Mouse (Mus musculus) myocyte (in vitro differentiated cells): ENCODE results near the gene Rbm24. TPM values are rescaled to one million over a fixed set of nuclear protein-coding genes. Genes with fewer than 3 reads are reported as not detected.

ENCODE experiments used
- H3K27me3 ChIP-seq: one replicate; pipeline ENCODE4 v1.6.1; 2011; ENCODE audit not compliant: control insufficient read depth, insufficient read depth, insufficient read length
- H3K36me3 ChIP-seq: one replicate; pipeline ENCODE4 v1.6.1; 2011; ENCODE audit not compliant: control insufficient read depth, insufficient read depth
- H3K4me2 ChIP-seq: one replicate; pipeline ENCODE4 v1.6.1; 2011; ENCODE audit warnings: low read depth, control low read depth
- H3K4me3 ChIP-seq: one replicate; pipeline ENCODE4 v1.5.1; 2011; ENCODE audit warnings: mild to moderate bottlenecking, control low read depth, moderate library complexity
- H3K79me2 ChIP-seq: one replicate; pipeline ENCODE4 v1.6.1; 2011; ENCODE audit not compliant: control insufficient read depth, insufficient read depth
- H3ac ChIP-seq: one replicate; pipeline ENCODE4 v1.6.1; 2011; ENCODE audit not compliant: control insufficient read depth, insufficient read length
- CEBPB ChIP-seq: IDR thresholded peaks from 2 replicates; pipeline ENCODE4 v1.6.1; 2011; ENCODE audit warnings: mild to moderate bottlenecking, moderate library complexity; ENCODE audit not compliant: poor library complexity, insufficient read depth, severe bottlenecking
- E2F4 ChIP-seq: IDR thresholded peaks from one replicate; pipeline ENCODE4 v1.6.1; 2011; ENCODE audit warnings: mild to moderate bottlenecking, control low read depth, moderate library complexity; ENCODE audit not compliant: insufficient read depth
- MAX ChIP-seq: IDR thresholded peaks from one replicate; pipeline ENCODE4 v1.6.1; 2011; ENCODE audit warnings: low read depth, mild to moderate bottlenecking, control low read depth
- MYOD1 ChIP-seq, 3 experiments: IDR thresholded peaks; one replicate each; pipeline ENCODE4 v1.6.1; 2011; ENCODE audit warnings: control low read depth in 2 of 3, low read depth in 2 of 3, mild to moderate bottlenecking in 2 of 3, moderate library complexity in 1 of 3; ENCODE audit not compliant: insufficient read length in 2 of 3, control insufficient read depth in 1 of 3
- MYOG ChIP-seq, 3 experiments: IDR thresholded peaks; one replicate each; pipeline ENCODE4 v1.6.1; 2011; ENCODE audit warnings: control low read depth in 2 of 3, low read depth in 2 of 3, mild to moderate bottlenecking in 2 of 3; ENCODE audit not compliant: insufficient read length in 2 of 3, control insufficient read depth in 1 of 3, insufficient read depth in 1 of 3
- POLR2A ChIP-seq: IDR thresholded peaks from one replicate; pipeline ENCODE4 v1.6.1; 2011; ENCODE audit warnings: low read depth, mild to moderate bottlenecking, control low read depth, moderate library complexity; ENCODE audit not compliant: insufficient read length
- POLR2AphosphoS2 ChIP-seq: IDR thresholded peaks from one replicate; pipeline ENCODE4 v1.6.1; 2011; ENCODE audit warnings: low read depth, control low read depth; ENCODE audit not compliant: insufficient read length
- REST ChIP-seq: IDR thresholded peaks from one replicate; pipeline ENCODE4 v1.6.1; 2011; ENCODE audit warnings: mild to moderate bottlenecking, control low read depth, moderate library complexity; ENCODE audit not compliant: insufficient read depth, insufficient read length
- SRF ChIP-seq: IDR thresholded peaks from one replicate; pipeline ENCODE4 v1.6.1; 2011; ENCODE audit warnings: low read depth; ENCODE audit not compliant: control insufficient read depth, insufficient read length
- TCF12 ChIP-seq: IDR thresholded peaks from one replicate; pipeline ENCODE4 v1.6.1; 2011; ENCODE audit warnings: mild to moderate bottlenecking, control low read depth; ENCODE audit not compliant: poor library complexity, insufficient read depth, severe bottlenecking
- TCF3 ChIP-seq: IDR thresholded peaks from one replicate; pipeline ENCODE4 v1.6.1; 2011; ENCODE audit warnings: low read depth, control low read depth; ENCODE audit not compliant: insufficient read length
- USF1 ChIP-seq: IDR thresholded peaks from one replicate; pipeline ENCODE4 v1.6.1; 2011; ENCODE audit warnings: low read depth, mild to moderate bottlenecking, control low read depth, moderate library complexity
- polyA plus RNA-seq: library from polyadenylated mRNA; unstranded; fragments of >200 nt; fragmentation: generic; extraction: Trizol; gene quantifications from one replicate; pipeline ENCODE4 v1.2.1, GENCODE M21; 2012; ENCODE audit warnings: missing spikeins

The Rbm24 gene
- polyA plus RNA-seq, 1 experiment, result 43.0 TPM

DNA sequence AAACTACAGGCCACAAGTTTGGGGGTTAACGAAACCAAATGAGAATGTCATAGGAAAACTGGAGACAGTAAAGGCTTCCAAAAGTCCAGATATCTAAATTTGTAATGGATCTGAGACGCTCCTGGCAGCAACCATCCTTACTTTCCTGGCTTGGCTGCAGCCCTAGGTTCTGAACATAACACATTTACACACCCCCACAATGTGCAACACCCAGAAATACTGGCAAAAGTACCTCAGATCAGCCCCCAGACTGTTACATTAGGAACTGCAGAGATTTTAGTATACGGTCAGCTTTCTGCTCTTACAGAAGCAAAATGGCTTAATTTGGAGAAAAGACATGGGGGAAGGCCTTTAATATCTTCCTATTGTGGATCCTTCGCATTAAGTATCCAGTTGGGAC is 44.0 kb downstream of the Rbm24 start:
- H3K4me2 ChIP-seq, result no peak overlapping the region
- no peak overlapping the region for H3K4me3 ChIP-seq
- TF ChIP-seq SRF (no peak), MAX (no peak), REST (no peak), MYOD1 (IDR thresholded peaks at IDR 0.05; ENCODE audit: control insufficient read depth in 1 of 3, insufficient read length in 2 of 3, low read depth in 2 of 3) (no peak), CEBPB (no peak), MYOG (IDR thresholded peaks at IDR 0.05; ENCODE audit: control insufficient read depth in 1 of 3, insufficient read depth in 1 of 3, insufficient read length in 2 of 3, low read depth in 2 of 3) (no peak), TCF12 (no peak), TCF3 (no peak), USF1 (no peak), POLR2AphosphoS2 (no peak), E2F4 (no peak), POLR2A (no peak)
- H3K79me2 ChIP-seq, result no peaks in the 10 kb centered on the region
- H3K36me3 ChIP-seq, result no peaks in the 10 kb centered on the region
- H3K27me3 ChIP-seq, result no peaks in the 10 kb centered on the region
- H3ac ChIP-seq, result no peak overlapping the region

DNA sequence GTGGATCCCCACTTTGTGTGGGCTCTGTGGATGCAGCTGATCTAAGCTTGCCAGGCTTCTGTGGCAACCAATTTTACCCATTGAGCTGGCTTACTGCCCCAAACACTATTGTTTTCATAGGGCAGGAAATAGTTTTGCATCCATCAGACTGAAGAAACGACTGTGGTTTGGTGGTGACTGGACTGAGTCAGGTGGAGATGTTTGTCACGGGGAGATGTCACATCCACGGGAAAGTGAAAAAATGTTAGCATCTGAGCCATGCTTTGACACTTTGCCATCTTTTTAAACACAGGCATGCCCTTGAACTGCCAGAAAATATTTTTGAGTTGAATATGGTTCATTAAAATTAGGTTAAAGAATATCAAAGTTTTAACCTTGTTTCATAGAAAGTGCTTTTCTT is 45.5 kb downstream of the Rbm24 start:
- H3K36me3 ChIP-seq, result no peaks in the 10 kb centered on the region
- TF ChIP-seq SRF (no peak), POLR2AphosphoS2 (no peak)
- no peak overlapping the region for H3K4me3 ChIP-seq
- H3K27me3 ChIP-seq, result no peaks in the 10 kb centered on the region
- H3K79me2 ChIP-seq, result no peaks in the 10 kb centered on the region
- no peak overlapping the region for H3K4me2 ChIP-seq
- H3ac ChIP-seq, result no peak overlapping the region

DNA sequence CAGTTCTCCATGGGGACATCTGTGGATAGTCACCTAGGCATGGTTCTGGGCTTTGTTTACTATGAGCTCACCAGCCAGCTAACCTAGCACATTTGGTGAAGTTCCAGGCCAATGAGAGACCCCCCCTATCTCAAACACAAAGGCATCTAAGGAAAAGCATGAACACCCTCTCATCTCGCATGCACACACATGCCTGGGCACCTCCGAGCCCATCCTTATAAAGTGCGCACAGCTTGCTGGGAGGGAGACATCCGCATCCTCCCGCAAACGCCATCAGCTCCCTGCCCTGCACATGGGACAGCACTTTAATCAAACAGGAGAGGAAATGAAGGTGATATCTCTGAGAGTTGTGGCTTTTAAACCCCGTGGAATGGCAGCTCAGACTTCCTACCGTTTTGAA is 50.0 kb downstream of the Rbm24 start:
- H3K4me3 ChIP-seq, result no peak overlapping the region
- TF ChIP-seq MAX (no peak), CEBPB (no peak), MYOG (IDR thresholded peaks at IDR 0.05; ENCODE audit: control insufficient read depth in 1 of 3, insufficient read depth in 1 of 3, insufficient read length in 2 of 3, low read depth in 2 of 3) (no peak)
- H3K4me2 ChIP-seq, result no peak overlapping the region
- no peaks in the 10 kb centered on the region for H3K79me2 ChIP-seq
- no peaks in the 10 kb centered on the region for H3K36me3 ChIP-seq
- H3K27me3 ChIP-seq, result no peaks in the 10 kb centered on the region
- no peak overlapping the region for H3ac ChIP-seq

- TF ChIP-seq MYOD1 (IDR thresholded peaks at IDR 0.05; ENCODE audit: control insufficient read depth in 1 of 3, insufficient read length in 2 of 3, low read depth in 2 of 3) (no peak), TCF3 (no peak), REST (no peak), TCF12 (no peak), POLR2A (no peak), MYOG (IDR thresholded peaks at IDR 0.05; ENCODE audit: control insufficient read depth in 1 of 3, insufficient read depth in 1 of 3, insufficient read length in 2 of 3, low read depth in 2 of 3) (no peak), CEBPB (no peak), POLR2AphosphoS2 (no peak), E2F4 (no peak), MAX (no peak), USF1 (no peak), SRF (no peak)
- Histone ChIP-seq H3ac (no peak overlapping the region), H3K4me2 (no peak overlapping the region), H3K79me2 (no peaks in the 10 kb centered on the region), H3K4me3 (no peak overlapping the region), H3K36me3 (no peaks in the 10 kb centered on the region), H3K27me3 (no peaks in the 10 kb centered on the region)
These were observed 51.3 kb downstream of the Rbm24 start for GRCm38 (mm10) chr13:46469536-46469935.

Other genes with a start within 250 kb of the Rbm24 start
- gene Stmnd1, start 144.7 kb upstream of the Rbm24 start, polyA plus RNA-seq, result 0.24 TPM
- 47.4 TPM for gene Cap2, start 83.4 kb downstream of the Rbm24 start, polyA plus RNA-seq